Mouse (Mus musculus): Measurements from ENCODE around the gene Phpt1.
"Not testable (repeated sequence)": the region's sequence is repeated elsewhere in the genome, so short reads cannot be mapped to it uniquely, and the experiment has no call there.

DNA sequence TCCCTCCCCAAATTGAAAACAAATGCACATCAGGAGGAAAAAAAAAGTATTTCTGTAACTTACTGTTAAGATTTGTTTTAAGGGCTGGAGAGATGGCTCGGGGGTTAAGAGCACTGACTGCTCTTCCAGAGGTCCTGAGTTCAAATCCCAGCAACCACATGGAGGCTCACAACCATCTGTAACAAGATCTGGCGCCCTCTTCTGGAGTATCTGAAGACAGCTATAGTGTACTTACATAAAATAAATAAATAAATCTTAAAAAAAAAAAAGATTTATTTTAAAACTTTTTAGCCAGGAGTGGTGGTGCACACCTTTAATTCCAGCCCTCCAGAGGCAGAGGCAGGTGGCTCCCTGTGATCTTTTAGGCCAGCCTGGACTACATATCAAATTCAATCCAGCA, 19.5 kb downstream of the Phpt1 start:
- not testable (repeated sequence) for TF ChIP-seq POLR2A (IDR thresholded peaks at IDR 0.05; ENCODE audit: borderline replicate concordance, extremely low read depth, insufficient read depth, insufficient read length, poor library complexity, severe bottlenecking); CTCF (IDR thresholded peaks at IDR 0.05; ENCODE audit: borderline replicate concordance, extremely low read depth, insufficient read depth, insufficient read length)

Measured in brain, embryonic 14.5 days (tissue).